Mouse (Mus musculus): ENCODE results near the gene Tshr.
"Not testable (repeated sequence)": the region's sequence is repeated elsewhere in the genome, so short reads cannot be mapped to it uniquely, and the experiment has no call there.

DNA sequence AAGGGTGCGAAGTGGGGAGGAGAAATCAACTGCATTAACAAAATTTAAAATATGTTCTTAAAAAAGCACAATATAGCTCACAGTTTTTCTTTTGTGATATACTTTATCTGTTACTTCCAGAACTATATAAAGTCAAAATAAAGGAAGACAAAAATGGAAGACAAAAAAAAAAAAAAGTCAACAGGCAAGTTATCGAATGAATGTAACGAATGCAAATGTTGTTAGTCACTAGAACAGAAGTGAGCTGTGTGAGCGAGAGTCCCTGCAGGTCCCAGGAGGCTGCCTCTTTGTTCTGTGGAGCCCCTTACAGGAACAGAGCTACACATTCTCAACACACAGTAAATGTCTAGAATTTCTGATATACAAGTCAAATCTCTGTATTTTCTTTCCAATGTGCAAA lies 173.8 kb downstream of the Tshr start:
- not testable (repeated sequence) for TF ChIP-seq GATA1, TAL1 (IDR thresholded peaks at IDR 0.05; ENCODE audit: low read length)

Measured in erythroblast, embryonic 14.5 days (primary cell).